Mouse (Mus musculus): Measurements from ENCODE around the gene Cwc25. TPM values are rescaled to one million over a fixed set of nuclear protein-coding genes. Genes with fewer than 3 reads are reported as not detected.

The Cwc25 gene
- polyA plus RNA-seq, 1 experiment from 2014 or later, result 18.0 TPM

DNA sequence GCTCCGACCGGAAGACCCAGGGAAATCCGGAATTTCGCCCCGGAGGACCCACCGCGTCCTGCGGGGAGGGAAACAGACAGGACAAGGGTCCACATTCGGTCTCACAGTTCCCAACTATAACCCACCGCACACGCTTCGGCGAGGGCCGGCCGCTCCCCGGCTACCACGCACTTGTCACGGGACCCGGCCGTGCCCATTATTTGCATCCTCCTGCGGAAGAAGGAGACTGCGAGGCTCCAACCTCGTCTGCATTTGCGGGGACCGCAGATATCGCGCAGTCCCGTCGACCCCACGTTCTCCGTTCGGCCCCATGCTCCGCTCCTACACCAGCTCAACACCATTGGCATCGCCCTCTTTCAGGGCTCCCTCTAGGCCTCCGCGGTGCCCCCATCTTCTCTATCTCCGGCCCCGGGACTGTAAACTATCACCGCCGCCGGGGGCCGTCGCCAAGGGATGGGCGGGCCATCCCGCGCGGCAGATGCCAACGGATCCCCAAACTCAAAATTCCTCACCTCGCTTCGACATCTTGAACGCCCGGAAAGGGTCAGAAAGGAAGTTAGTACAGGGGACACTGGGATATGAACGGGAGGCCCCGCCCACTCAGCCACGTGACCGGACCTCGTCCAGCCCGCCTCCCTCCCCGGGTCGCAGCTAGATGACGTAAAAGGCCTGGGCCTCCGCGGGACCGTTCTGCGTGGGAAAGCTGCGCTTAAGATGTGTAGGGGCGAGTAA, 15.6 kb upstream of the Cwc25 start, which contains the start of gene Rpl23:
Gene Rpl23, minus strand, starts transcription at position 606 of the 732 bp plus-strand sequence.
- no peaks in the 10 kb centered on the region for H3K9me3 ChIP-seq (replicated peaks)
- no peaks in the 10 kb centered on the region for H3K27me3 ChIP-seq
- ATAC-seq, result peak; percentile 95
- H3K4me1 ChIP-seq, result peaks cover 35% of the 10 kb centered on the region
- WGBS, result under 1% methylated on average over 67 of the region's 67 CpGs
- H3K27ac ChIP-seq, result peak within 1 kb of the TSS; percentile 93
- H3K4me3 ChIP-seq, result peak within 1 kb of the TSS; percentile 96
- peak within 1 kb of the TSS; percentile 99 for H3K9ac ChIP-seq
- peak within 1 kb of the TSS; percentile 90 for H3K4me2 ChIP-seq
- peaks cover 40% of the 10 kb centered on the region for H3K36me3 ChIP-seq (ENCODE audit: poor library complexity, severe bottlenecking)

DNA sequence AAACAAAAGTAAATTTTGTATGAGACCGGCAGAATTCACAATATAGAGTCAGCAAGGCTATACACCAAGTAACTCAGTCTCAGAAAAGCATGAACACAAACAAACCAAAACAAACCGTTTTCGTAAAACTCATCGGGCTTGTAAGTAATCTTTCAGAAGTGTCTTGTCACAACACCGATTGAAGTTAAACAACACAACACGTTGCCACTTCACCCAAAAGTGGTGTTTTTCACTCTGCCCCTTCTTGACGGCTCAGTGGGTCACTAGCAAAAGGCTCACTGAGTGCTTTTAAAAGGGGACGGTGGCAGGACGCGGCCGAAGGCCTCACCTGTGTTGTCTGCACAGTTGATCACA, 15.1 kb upstream of the Cwc25 start:
- Histone ChIP-seq H3K4me2 (peak overlapping the region; percentile 90), H3K9me3 (replicated peaks) (no peaks in the 10 kb centered on the region), H3K36me3 (ENCODE audit: poor library complexity, severe bottlenecking) (peaks cover 45% of the 10 kb centered on the region), H3K27me3 (no peaks in the 10 kb centered on the region), H3K4me3 (peak overlapping the region; percentile 96), H3K9ac (peak overlapping the region; percentile 99), H3K27ac (peak overlapping the region; percentile 93), H3K4me1 (peaks cover 35% of the 10 kb centered on the region)
- no peak for ATAC-seq
- WGBS, result 2% methylated on average over 11 of the region's 11 CpGs

DNA sequence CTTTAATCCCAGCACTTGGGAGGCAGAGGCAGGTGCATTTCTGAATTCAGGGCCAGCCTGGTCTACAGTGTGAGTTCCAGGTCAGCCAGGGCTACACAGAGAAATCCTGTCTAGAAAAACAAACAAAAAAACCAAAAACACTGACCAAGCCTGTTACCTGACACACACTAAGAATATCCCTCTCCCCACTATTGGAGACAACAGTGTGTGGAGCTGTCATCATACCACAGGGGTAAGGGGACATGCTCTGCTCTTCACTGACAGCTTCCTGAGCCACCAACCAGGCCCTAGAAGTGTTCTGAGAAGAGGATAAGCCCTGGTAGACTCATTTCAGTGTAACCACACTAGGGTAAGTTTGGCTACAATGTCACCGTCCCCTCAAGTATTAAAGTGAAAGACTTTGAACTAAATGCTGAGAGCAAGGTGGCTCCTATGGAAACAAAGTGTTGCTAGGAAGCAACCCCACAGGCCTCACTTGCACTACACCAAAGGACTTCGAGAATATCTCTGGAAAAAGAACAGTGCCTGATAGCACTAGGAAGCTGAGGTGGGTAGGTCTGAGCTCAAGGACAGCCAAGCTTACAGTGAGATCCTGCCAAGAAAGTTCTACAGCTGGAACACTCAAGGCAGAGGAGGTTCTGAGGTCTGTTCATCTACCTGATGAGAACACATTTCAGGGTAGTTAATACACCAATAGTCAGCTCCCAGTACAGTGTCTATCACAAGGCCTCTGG, 13.8 kb upstream of the Cwc25 start:
- Histone ChIP-seq H3K27ac (no peak overlapping the region), H3K9ac (0 out of 2 replicates have a peak overlapping the region, but pooled peaks have one; percentile 37), H3K4me2 (peak overlapping the region; percentile 90), H3K27me3 (no peaks in the 10 kb centered on the region), H3K36me3 (ENCODE audit: poor library complexity, severe bottlenecking) (peaks cover 57% of the 10 kb centered on the region), H3K4me3 (peak overlapping the region; percentile 96), H3K4me1 (peaks cover 35% of the 10 kb centered on the region), H3K9me3 (replicated peaks) (no peaks in the 10 kb centered on the region)
- WGBS, result 84% methylated on average over 2 of the region's 2 CpGs
- ATAC-seq, result no peak

DNA sequence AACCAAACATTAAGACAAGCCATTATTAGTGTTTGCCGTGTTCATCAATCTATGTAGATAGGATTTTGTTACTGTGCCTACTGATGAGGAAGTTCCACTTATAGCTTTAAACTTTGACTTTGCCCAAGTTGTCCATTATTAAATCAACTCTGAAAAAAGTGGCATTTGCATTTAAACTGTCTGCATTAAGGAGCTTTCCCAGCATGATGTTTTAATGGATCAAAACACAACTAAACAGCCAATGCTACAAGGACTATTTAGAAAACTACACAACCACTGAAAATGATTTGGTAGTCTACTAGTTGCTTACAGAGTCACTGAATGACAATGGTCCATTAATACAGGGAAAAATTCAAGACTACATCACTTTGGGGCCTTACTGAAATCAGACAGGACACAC, 12.6 kb upstream of the Cwc25 start:
- WGBS, result 92% methylated on average over 1 of the region's 1 CpGs
- peaks cover 65% of the 10 kb centered on the region for H3K36me3 ChIP-seq (ENCODE audit: poor library complexity, severe bottlenecking)

DNA sequence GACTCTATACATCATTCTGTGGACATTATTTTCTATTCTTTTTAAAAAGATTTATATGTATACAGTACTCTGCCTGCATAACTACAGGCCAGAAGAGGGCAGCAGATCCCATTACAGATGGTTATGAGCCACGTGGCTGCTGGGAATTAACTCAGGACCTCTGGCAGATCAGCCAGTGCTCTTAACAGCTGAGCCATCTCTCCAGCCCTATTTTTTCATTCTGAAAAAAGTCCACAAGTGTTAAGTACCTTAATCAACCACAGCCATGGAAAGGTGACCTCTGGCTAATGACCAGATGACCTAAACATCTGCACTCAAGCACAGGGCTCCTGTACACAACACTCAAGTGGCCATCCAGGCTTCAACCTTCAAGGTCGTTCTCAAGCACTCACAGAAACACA, 10.8 kb upstream of the Cwc25 start:
- Histone ChIP-seq H3K9me3 (replicated peaks) (no peaks in the 10 kb centered on the region), H3K27ac (no peak overlapping the region), H3K4me2 (no peak overlapping the region), H3K27me3 (no peaks in the 10 kb centered on the region), H3K4me3 (no peak overlapping the region), H3K4me1 (peaks cover 27% of the 10 kb centered on the region), H3K36me3 (ENCODE audit: poor library complexity, severe bottlenecking) (peaks cover 65% of the 10 kb centered on the region), H3K9ac (no peak overlapping the region)
- WGBS, result 45% methylated on average over 2 of the region's 2 CpGs
- no peak for ATAC-seq

More for the DNA sequence above, 12.6 kb upstream of the Cwc25 start:
- no peak overlapping the region for H3K27ac ChIP-seq
- H3K4me2 ChIP-seq, result no peak overlapping the region
- no peak overlapping the region for H3K4me3 ChIP-seq
- ATAC-seq, result no peak
- no peak overlapping the region for H3K9ac ChIP-seq
- no peaks in the 10 kb centered on the region for H3K27me3 ChIP-seq
- no peaks in the 10 kb centered on the region for H3K9me3 ChIP-seq (replicated peaks)
- peaks cover 35% of the 10 kb centered on the region for H3K4me1 ChIP-seq

DNA sequence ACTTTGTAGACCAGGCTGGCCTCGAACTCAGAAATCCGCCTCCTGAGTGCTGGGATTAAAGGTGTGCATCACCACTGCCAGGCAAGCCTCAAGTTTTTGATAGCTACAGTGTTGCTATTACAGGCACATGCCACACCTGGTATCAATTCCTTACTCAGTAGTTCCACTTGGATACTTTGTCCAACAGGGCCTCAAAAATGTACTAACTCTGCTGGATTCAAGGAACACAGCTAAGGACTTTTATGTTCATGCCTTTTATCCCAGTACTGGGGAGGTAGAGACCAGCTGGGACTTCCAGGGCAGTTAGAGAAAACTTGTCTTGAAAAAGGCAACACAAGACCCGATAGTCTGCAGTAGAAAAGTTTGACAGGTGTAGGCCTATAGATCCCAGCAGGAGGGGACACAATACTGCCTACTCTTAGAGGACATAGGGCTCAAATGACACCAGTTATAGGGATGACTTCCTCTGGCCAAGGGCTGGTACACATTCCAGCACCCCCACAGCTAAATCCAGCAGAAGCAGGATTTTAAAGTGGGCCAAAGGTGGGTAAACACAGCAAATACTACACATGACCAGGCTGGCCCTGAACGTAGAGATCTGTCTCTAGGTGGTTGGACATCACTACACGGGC, 10.3 kb upstream of the Cwc25 start:
- H3K4me2 ChIP-seq, result no peak overlapping the region
- no peaks in the 10 kb centered on the region for H3K27me3 ChIP-seq
- peaks cover 65% of the 10 kb centered on the region for H3K36me3 ChIP-seq (ENCODE audit: poor library complexity, severe bottlenecking)
- no peak overlapping the region for H3K27ac ChIP-seq
- H3K9me3 ChIP-seq (replicated peaks), result no peaks in the 10 kb centered on the region
- no peak overlapping the region for H3K4me3 ChIP-seq
- no peak overlapping the region for H3K9ac ChIP-seq
- H3K4me1 ChIP-seq, result peaks cover 27% of the 10 kb centered on the region
- no peak for ATAC-seq
- WGBS, result 60% methylated on average over 5 of the region's 5 CpGs

DNA sequence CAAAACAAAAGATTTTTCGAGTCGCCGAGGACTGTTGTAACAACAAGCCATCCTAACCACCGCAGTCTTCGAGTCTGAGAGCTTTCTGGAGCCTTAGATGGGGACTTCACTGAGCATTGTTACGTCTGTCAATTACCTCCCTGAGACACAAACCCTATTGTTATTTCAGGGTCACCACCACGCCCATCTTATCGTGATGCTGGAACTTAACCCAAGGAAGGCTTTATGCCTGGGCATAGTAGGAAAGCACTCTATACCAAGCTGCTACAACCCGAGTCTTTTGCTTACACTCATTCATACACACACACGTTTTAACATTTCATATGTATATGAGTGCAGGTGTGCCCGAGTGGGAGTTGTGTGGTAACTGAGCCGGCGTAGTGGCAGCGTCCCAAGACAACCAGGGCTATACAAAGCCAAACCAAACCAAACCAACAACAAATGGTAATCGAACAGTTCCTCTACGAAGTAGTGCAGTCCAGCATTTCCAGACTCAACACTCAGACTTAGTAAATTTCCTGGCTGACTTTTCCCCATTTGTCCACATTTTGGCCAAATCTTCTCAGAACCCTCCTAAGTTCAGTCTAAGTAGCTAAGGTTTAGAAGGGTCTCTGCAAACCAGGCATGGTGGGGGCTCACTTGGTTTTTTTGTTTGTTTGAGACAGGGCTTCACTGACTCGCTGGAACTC, 9.6 kb upstream of the Cwc25 start, which contains the start of gene 1700001P01Rik:
Gene 1700001P01Rik, minus strand, starts transcription at position 111 of the 689 bp plus-strand sequence.
- no peak within 1 kb of the TSS for H3K9ac ChIP-seq
- H3K9me3 ChIP-seq (replicated peaks), result no peaks in the 10 kb centered on the region
- H3K27me3 ChIP-seq, result no peaks in the 10 kb centered on the region
- H3K36me3 ChIP-seq (ENCODE audit: poor library complexity, severe bottlenecking), result peaks cover 63% of the 10 kb centered on the region
- no peak within 1 kb of the TSS; the same call in 1 of the 2 replicates for H3K27ac ChIP-seq
- WGBS, result 41% methylated on average over 17 of the region's 17 CpGs
- H3K4me3 ChIP-seq, result no peak within 1 kb of the TSS
- no peak for ATAC-seq
- no peak within 1 kb of the TSS for H3K4me2 ChIP-seq
- H3K4me1 ChIP-seq, result peaks cover 21% of the 10 kb centered on the region

DNA sequence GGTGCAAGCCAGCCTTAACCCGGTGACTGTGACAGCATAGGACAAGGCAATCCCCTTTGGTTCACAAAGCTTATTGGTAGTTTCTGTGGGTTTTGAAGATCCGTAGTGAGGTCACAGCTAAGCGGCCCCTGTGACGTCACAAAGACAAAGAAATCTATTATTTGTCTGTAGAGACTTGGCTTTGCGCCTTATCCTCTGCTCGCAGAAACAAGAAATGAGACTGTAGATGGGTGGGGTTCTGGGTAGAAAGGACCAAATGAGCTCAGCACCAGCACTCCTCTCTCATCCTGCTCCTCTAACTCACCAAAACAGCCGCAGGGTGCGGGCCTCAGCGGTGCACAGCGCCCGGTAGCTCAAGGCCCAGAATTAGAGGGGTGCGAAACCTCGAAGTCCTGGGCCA, 8.8 kb upstream of the Cwc25 start:
- peaks cover 55% of the 10 kb centered on the region for H3K36me3 ChIP-seq (ENCODE audit: poor library complexity, severe bottlenecking)
- no peak overlapping the region for H3K27ac ChIP-seq
- no peak for ATAC-seq
- no peaks in the 10 kb centered on the region for H3K9me3 ChIP-seq (replicated peaks)
- peaks cover 13% of the 10 kb centered on the region for H3K4me1 ChIP-seq
- no peaks in the 10 kb centered on the region for H3K27me3 ChIP-seq
- 73% methylated on average over 13 of the region's 13 CpGs for WGBS
- H3K4me3 ChIP-seq, result no peak overlapping the region
- H3K4me2 ChIP-seq, result no peak overlapping the region
- H3K9ac ChIP-seq, result no peak overlapping the region

DNA sequence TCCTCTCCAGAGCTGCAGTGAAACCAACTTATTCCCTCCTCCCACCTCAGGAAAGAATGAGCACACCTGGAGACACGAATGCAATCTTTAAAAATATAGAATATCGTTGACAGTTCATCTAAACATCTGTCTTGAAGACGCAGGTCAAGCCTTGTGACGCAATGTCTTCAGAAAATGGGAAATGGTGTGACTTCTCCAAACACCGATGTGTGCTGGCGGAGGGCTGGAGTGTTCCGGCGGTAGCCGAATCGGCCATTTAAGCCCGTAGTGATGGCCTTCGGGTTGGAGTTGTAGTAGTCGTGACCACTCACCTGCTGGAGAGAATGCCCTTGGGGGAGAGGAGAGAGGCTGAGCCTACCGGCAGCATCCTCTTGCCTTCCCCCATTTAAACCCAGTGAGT, 5.1 kb upstream of the Cwc25 start:
- Histone ChIP-seq H3K4me1 (peaks cover 4% of the 10 kb centered on the region; the same call in 1 of the 2 replicates), H3K9ac (no peak overlapping the region), H3K36me3 (ENCODE audit: poor library complexity, severe bottlenecking) (peaks cover 19% of the 10 kb centered on the region), H3K27ac (no peak overlapping the region), H3K4me3 (no peak overlapping the region), H3K4me2 (no peak overlapping the region), H3K9me3 (replicated peaks) (no peaks in the 10 kb centered on the region), H3K27me3 (no peaks in the 10 kb centered on the region)
- no peak for ATAC-seq
- 86% methylated on average over 14 of the region's 14 CpGs for WGBS

DNA sequence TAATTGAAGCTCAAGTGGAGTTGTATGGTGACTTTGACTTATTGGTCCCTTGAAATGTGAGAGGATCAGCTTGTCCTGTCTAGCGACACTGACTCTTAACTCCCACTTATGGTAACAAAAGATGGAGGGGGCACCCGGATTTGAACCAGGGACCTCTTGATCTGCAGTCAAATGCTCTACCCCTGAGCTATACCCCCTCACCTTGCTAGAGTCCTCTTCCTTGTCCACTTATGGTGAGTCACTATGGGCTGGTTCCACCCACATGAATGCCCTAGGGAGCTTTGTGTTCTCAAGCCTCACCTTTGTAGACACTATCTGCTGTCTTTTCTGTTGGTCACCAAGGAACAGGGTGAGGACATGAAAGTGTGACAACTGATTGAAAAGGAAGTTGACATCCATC, 3.3 kb upstream of the Cwc25 start:
- Histone ChIP-seq H3K4me1 (peaks cover 17% of the 10 kb centered on the region), H3K9ac (no peak overlapping the region), H3K27ac (no peak overlapping the region), H3K36me3 (ENCODE audit: poor library complexity, severe bottlenecking) (peaks cover 5% of the 10 kb centered on the region; the same call in 1 of the 2 replicates), H3K27me3 (no peaks in the 10 kb centered on the region), H3K4me3 (no peak overlapping the region), H3K9me3 (replicated peaks) (no peaks in the 10 kb centered on the region), H3K4me2 (no peak overlapping the region)
- WGBS, result 33% methylated on average over 2 of the region's 2 CpGs
- ATAC-seq, result no peak

DNA sequence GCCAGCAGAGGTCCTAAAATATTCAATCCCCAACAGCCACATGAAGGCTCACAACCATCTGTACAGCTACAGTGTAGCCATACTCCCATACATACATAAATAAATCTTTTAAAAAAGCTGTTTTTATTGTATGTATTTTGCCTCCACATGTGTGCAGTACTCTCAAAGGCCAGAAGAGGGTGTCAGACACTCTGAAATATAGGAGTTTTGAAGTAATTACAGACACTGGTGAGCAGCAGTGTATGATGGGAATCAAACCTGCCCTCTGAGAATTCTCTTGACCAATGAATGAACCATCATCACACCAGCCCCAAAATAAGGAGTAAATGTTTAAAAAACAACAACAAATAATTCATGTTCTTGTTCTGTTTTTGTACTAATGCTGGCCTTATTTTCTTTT, 4.7 kb downstream of the Cwc25 start:
- H3K27ac ChIP-seq, result no peak overlapping the region
- peaks cover 16% of the 10 kb centered on the region for H3K4me1 ChIP-seq
- no peak for ATAC-seq
- no peaks in the 10 kb centered on the region for H3K9me3 ChIP-seq (replicated peaks)
- H3K36me3 ChIP-seq (ENCODE audit: poor library complexity, severe bottlenecking), result peaks cover 63% of the 10 kb centered on the region
- no peak overlapping the region for H3K4me3 ChIP-seq
- no peak overlapping the region for H3K4me2 ChIP-seq
- H3K9ac ChIP-seq, result no peak overlapping the region
- H3K27me3 ChIP-seq, result no peaks in the 10 kb centered on the region
